Mouse (Mus musculus) bone marrow, adult 2 months (tissue): ENCODE measurements around the gene Crbn.

Experiments
- CTCF ChIP-seq: fragments of 200-500 bp; IDR thresholded peaks from 2 replicates; pipeline ENCODE4 v1.5.1; 2011; ENCODE audit warnings: low read length, control low read depth; ENCODE audit not compliant: control insufficient read depth, insufficient read depth
- POLR2A ChIP-seq: fragments of 200-500 bp; IDR thresholded peaks from 2 replicates; pipeline ENCODE4 v1.6.1; 2011; ENCODE audit warnings: low read depth, mild to moderate bottlenecking, control low read depth, low read length, borderline replicate concordance; ENCODE audit not compliant: control insufficient read depth

GRCm38 (mm10) chr6:106804904-106805303 is 5.0 kb upstream of the Crbn start:
- TF ChIP-seq CTCF = peak; percentile 27; the same call in 1 of the 2 replicates
- TF ChIP-seq POLR2A = no peak
